Mouse (Mus musculus) MEL (cell line): Measurements from ENCODE around the gene Adcy4. TPM values are rescaled to one million over a fixed set of nuclear protein-coding genes. Genes with fewer than 3 reads are reported as not detected.

ENCODE experiments used
- DNase-seq: peaks from one replicate; pipeline ENCODE4 v3.0.0; 2011; ENCODE audit warnings: low read depth, low spot score
- H3K27ac ChIP-seq: 2 replicates; pipeline ENCODE4 v1.5.1; 2012; ENCODE audit warnings: low read depth, mild to moderate bottlenecking, control low read depth, low read length, moderate library complexity; ENCODE audit not compliant: control insufficient read depth
- H3K27me3 ChIP-seq, 2 experiments: fragments of 150-350 bp in 1 of 2; sonication (generic) in 1 of 2; 2 replicates each; pipeline ENCODE4 v1.6.1; 2012; ENCODE audit warnings: low read length in 2 of 2, mild to moderate bottlenecking in 2 of 2, improper control_type of control experiment in 1 of 2, moderate library complexity in 1 of 2; ENCODE audit not compliant: insufficient read depth in 2 of 2, control insufficient read depth in 1 of 2
- H3K36me3 ChIP-seq, 2 experiments: 2 replicates each; pipeline ENCODE4 v1.6.1; 2012 to 2014; ENCODE audit warnings: low read length in 2 of 2, improper control_type of control experiment in 1 of 2, inconsistent platforms in 1 of 2, mild to moderate bottlenecking in 1 of 2; ENCODE audit not compliant: insufficient read depth in 2 of 2, control insufficient read depth in 1 of 2
- H3K4me1 ChIP-seq, 2 experiments: fragments of 150-350 bp in 1 of 2; sonication (generic) in 1 of 2; 2 replicates each; pipeline ENCODE4 v1.6.1; 2012; ENCODE audit warnings: low read length in 2 of 2, improper control_type of control experiment in 1 of 2, mild to moderate bottlenecking in 1 of 2; ENCODE audit not compliant: insufficient read depth in 2 of 2, control insufficient read depth in 1 of 2
- H3K4me3 ChIP-seq, 2 experiments: fragments of 150-350 bp in 1 of 2; sonication (generic) in 1 of 2; 2 replicates each; pipeline ENCODE4 v1.5.1; 2012; ENCODE audit warnings: low read depth in 2 of 2, low read length in 2 of 2, mild to moderate bottlenecking in 2 of 2, moderate library complexity in 2 of 2, control low read depth in 1 of 2, improper control_type of control experiment in 1 of 2; ENCODE audit not compliant: control insufficient read depth in 1 of 2, insufficient read depth in 1 of 2
- H3K79me2 ChIP-seq: 2 replicates; pipeline ENCODE4 v1.6.1; 2012; ENCODE audit warnings: mild to moderate bottlenecking, low read length, moderate library complexity; ENCODE audit not compliant: control insufficient read depth, poor library complexity, insufficient read depth
- H3K9ac ChIP-seq: 2 replicates; pipeline ENCODE4 v1.6.1; 2012; ENCODE audit warnings: low read depth, mild to moderate bottlenecking, control low read depth, low read length, moderate library complexity; ENCODE audit not compliant: control insufficient read depth, poor library complexity, severe bottlenecking
- H3K9me3 ChIP-seq: fragments of 150-350 bp; sonication (generic); replicated peaks from 2 replicates; pipeline ENCODE4 v1.6.1; 2012; ENCODE audit warnings: mild to moderate bottlenecking, low read length, improper control_type of control experiment, moderate library complexity; ENCODE audit not compliant: insufficient read depth
- BHLHE40 ChIP-seq: IDR thresholded peaks from 2 replicates; pipeline ENCODE4 v1.6.1; 2012; ENCODE audit warnings: low read depth, mild to moderate bottlenecking, inconsistent platforms, low read length, improper control_type of control experiment, borderline replicate concordance
- CHD1 ChIP-seq: IDR thresholded peaks from 2 replicates; pipeline ENCODE4 v1.6.1; 2012; ENCODE audit warnings: low read depth, mild to moderate bottlenecking, inconsistent platforms, low read length, improper control_type of control experiment
- E2F4 ChIP-seq: IDR thresholded peaks from 2 replicates; pipeline ENCODE4 v1.6.1; 2011; ENCODE audit warnings: low read depth, low read length, improper control_type of control experiment, borderline replicate concordance
- ELF1 ChIP-seq: IDR thresholded peaks from 2 replicates; pipeline ENCODE4 v1.6.1; 2014; ENCODE audit warnings: low read depth, mild to moderate bottlenecking, inconsistent platforms, low read length, improper control_type of control experiment, moderate library complexity
- ETS1 ChIP-seq: IDR thresholded peaks from 2 replicates; pipeline ENCODE4 v1.6.1; 2012; ENCODE audit warnings: low read depth, mild to moderate bottlenecking, inconsistent platforms, low read length, improper control_type of control experiment, moderate library complexity
- GATA1 ChIP-seq: IDR thresholded peaks from 2 replicates; pipeline ENCODE4 v1.6.1; 2011; ENCODE audit warnings: low read depth, low read length, improper control_type of control experiment
- HCFC1 ChIP-seq: IDR thresholded peaks from 2 replicates; pipeline ENCODE4 v1.6.1; 2012; ENCODE audit warnings: low read depth, mild to moderate bottlenecking, inconsistent platforms, low read length, improper control_type of control experiment, moderate library complexity
- MXI1 ChIP-seq: IDR thresholded peaks from 2 replicates; pipeline ENCODE4 v1.6.1; 2011; ENCODE audit warnings: mild to moderate bottlenecking, low read depth, low read length, improper control_type of control experiment
- MYB ChIP-seq: IDR thresholded peaks from 2 replicates; pipeline ENCODE4 v1.6.1; 2011; ENCODE audit warnings: mild to moderate bottlenecking, low read depth, low read length, improper control_type of control experiment
- NRF1 ChIP-seq: IDR thresholded peaks from 2 replicates; pipeline ENCODE4 v1.6.1; 2014; ENCODE audit warnings: low read depth, mild to moderate bottlenecking, inconsistent platforms, low read length, improper control_type of control experiment, moderate library complexity; ENCODE audit not compliant: poor library complexity, insufficient read depth, severe bottlenecking
- POLR2A ChIP-seq, 2 experiments: IDR thresholded peaks; 2 replicates each; pipeline ENCODE4 v1.6.1; 2011 to 2012; ENCODE audit warnings: low read length in 2 of 2, mild to moderate bottlenecking in 2 of 2, control low read depth in 1 of 2, improper control_type of control experiment in 1 of 2, low read depth in 1 of 2, moderate library complexity in 1 of 2; ENCODE audit not compliant: control insufficient read depth in 1 of 2, insufficient read depth in 1 of 2, poor library complexity in 1 of 2
- POLR2AphosphoS2 ChIP-seq: IDR thresholded peaks from 2 replicates; pipeline ENCODE4 v1.6.1; 2011; ENCODE audit warnings: low read length, improper control_type of control experiment
- RAD21 ChIP-seq: IDR thresholded peaks from 2 replicates; pipeline ENCODE4 v1.6.1; 2011; ENCODE audit warnings: mild to moderate bottlenecking, low read depth, low read length, improper control_type of control experiment
- SMC3 ChIP-seq: IDR thresholded peaks from 2 replicates; pipeline ENCODE4 v1.6.1; 2011; ENCODE audit warnings: low read depth, low read length, improper control_type of control experiment
- TBP ChIP-seq: IDR thresholded peaks from 2 replicates; pipeline ENCODE4 v1.8.0; 2011; ENCODE audit warnings: low read depth, low read length, improper control_type of control experiment
- TCF12 ChIP-seq: IDR thresholded peaks from 2 replicates; pipeline ENCODE4 v1.6.1; 2014; ENCODE audit warnings: low read depth, mild to moderate bottlenecking, inconsistent platforms, low read length, improper control_type of control experiment, moderate library complexity
- USF2 ChIP-seq, 2 experiments: IDR thresholded peaks; 2 replicates each; pipeline ENCODE4 v1.6.1; 2011 to 2012; ENCODE audit warnings: improper control_type of control experiment in 2 of 2, low read length in 2 of 2, borderline replicate concordance in 1 of 2, inconsistent platforms in 1 of 2, low read depth in 1 of 2, mild to moderate bottlenecking in 1 of 2; ENCODE audit not compliant: insufficient read depth in 1 of 2
- ZKSCAN1 ChIP-seq: IDR thresholded peaks from 2 replicates; pipeline ENCODE4 v1.6.1; 2012; ENCODE audit warnings: low read depth, mild to moderate bottlenecking, inconsistent platforms, low read length, improper control_type of control experiment, moderate library complexity
- polyA plus RNA-seq, 2 experiments: library from polyadenylated mRNA; stranded (reverse) in 1 of 2; unstranded in 1 of 2; fragments of >175 nt in 1 of 2; fragments of >200 nt in 1 of 2; gene quantifications; 2 replicates each; pipeline versions ENCODE4 v1.2.1 to v1.2.4; 2012; ENCODE audit warnings: low replicate concordance in 2 of 2, low read depth in 1 of 2; ENCODE audit not compliant: insufficient read length in 2 of 2, insufficient read depth in 1 of 2, missing spikeins in 1 of 2
- total RNA-seq: library from RNA; depleted of rRNA; stranded (reverse); fragments of 300-350 nt; gene quantifications from 2 replicates; pipeline ENCODE4 v1.2.3, GENCODE M21; 2012

The Adcy4 gene
- total and polyA plus RNA-seq, 3 experiments: 0.19 to 0.35 TPM; not detected in 1

- Histone ChIP-seq H3K9me3 (no peaks in the 10 kb centered on the region), H3K36me3 (peaks cover 0 to 18% of the 10 kb centered on the region in 2 experiments; a peak in 2 of 4 replicates), H3K27me3 (no peaks in the 10 kb centered on the region), H3K27ac (no peak overlapping the region), H3K9ac (no peak overlapping the region), H3K79me2 (peaks cover 2% of the 10 kb centered on the region; the same call in 1 of the 2 replicates), H3K4me1 (peaks cover 9 to 49% of the 10 kb centered on the region in 2 experiments), H3K4me3 (no peak overlapping the region)
- TF ChIP-seq HCFC1 (no peak), POLR2A (IDR thresholded peaks at IDR 0.05; ENCODE audit: control insufficient read depth in 1 of 2, insufficient read depth in 1 of 2, low read depth in 1 of 2, low read length in 2 of 2, poor library complexity in 1 of 2) (0 out of 4 replicates have a peak, but pooled peaks of 1 of the 2 experiments have one; percentile 16)
- DNase-seq: no peak
Observed at GRCm38 (mm10) chr14:55767519-55768414, 16.1 kb downstream of the Adcy4 start.

GRCm38 (mm10) chr14:55765696-55766095 lies 18.2 kb downstream of the Adcy4 start, which contains the start of gene Ltb4r1:
TSS of gene Ltb4r1 (plus strand) at chr14:55765962.
- Histone ChIP-seq H3K27me3 (no peaks in the 10 kb centered on the region), H3K9ac (no peak within 1 kb of the TSS), H3K27ac (no peak within 1 kb of the TSS; the same call in 1 of the 2 replicates), H3K36me3 (peaks cover 0 to 18% of the 10 kb centered on the region in 2 experiments; a peak in 2 of 4 replicates), H3K9me3 (no peaks in the 10 kb centered on the region), H3K79me2 (peaks cover 2% of the 10 kb centered on the region; the same call in 1 of the 2 replicates), H3K4me3 (no peak within 1 kb of the TSS), H3K4me1 (peaks cover 9 to 49% of the 10 kb centered on the region in 2 experiments)
- TF ChIP-seq NRF1 (no peak), POLR2AphosphoS2 (no peak), TBP (no peak), CHD1 (no peak), USF2 (IDR thresholded peaks at IDR 0.05; ENCODE audit: borderline replicate concordance in 1 of 2, insufficient read depth in 1 of 2, low read depth in 1 of 2, low read length in 2 of 2) (no peak), E2F4 (no peak), GATA1 (no peak), SMC3 (no peak), MXI1 (no peak), BHLHE40 (no peak)
- DNase-seq: peak; percentile 67

GRCm38 (mm10) chr14:55763166-55763565 lies 20.7 kb downstream of the Adcy4 start:
- Histone ChIP-seq H3K27ac (peak overlapping the region; percentile 49), H3K4me1 (peaks cover 6 to 27% of the 10 kb centered on the region in 2 experiments), H3K9ac (peak overlapping the region; percentile 38), H3K27me3 (no peaks in the 10 kb centered on the region), H3K36me3 (peaks cover 0 to 4% of the 10 kb centered on the region in 2 experiments; a peak in 2 of 4 replicates), H3K9me3 (no peaks in the 10 kb centered on the region), H3K4me3 (no peak overlapping the region), H3K79me2 (no peaks in the 10 kb centered on the region)
- DNase-seq: no peak
- TF ChIP-seq E2F4 (no peak), ETS1 (no peak), MYB (no peak), ZKSCAN1 (no peak), RAD21 (no peak), ELF1 (no peak), TCF12 (no peak)
